Mouse (Mus musculus) lung, postnatal 0 days (tissue): ENCODE measurements at regions not wholly inside any gene's neighbourhood (a gene's known extent, or its start where the extent isn't known, plus 50 kb on each side); places are given as distances from the start of the nearest gene placed in this dataset.
A peak's percentile ranks its signal among the peaks of the same experiment; 100 is the strongest.

ENCODE experiments used
- ATAC-seq: fragments of 200-750 bp; cut with Nextera tagmentation; 2 replicates; pipeline ENCODE4 v1.8.0; 2017; ENCODE audit warnings: moderate library complexity
- DNase-seq: peaks from one replicate; pipeline ENCODE4 v3.0.0-alpha.2; 2016; ENCODE audit warnings: low spot score
- H3K27ac ChIP-seq: fragments of 300-500 bp; sonication (generic); 2 replicates; pipeline ENCODE4 v1.5.1; 2014; ENCODE audit warnings: antibody characterized with exemption, mild to moderate bottlenecking, low read length, mixed read lengths
- H3K27me3 ChIP-seq: fragments of 300-500 bp; sonication (generic); replicated peaks from 2 replicates; pipeline ENCODE4 v1.6.1; 2014; ENCODE audit warnings: low read length, mixed read lengths; ENCODE audit not compliant: insufficient read depth
- H3K36me3 ChIP-seq: fragments of 300-500 bp; sonication (generic); 2 replicates; pipeline ENCODE4 v1.6.1; 2014; ENCODE audit warnings: low read length, mixed read lengths; ENCODE audit not compliant: insufficient read depth
- H3K4me1 ChIP-seq: fragments of 300-500 bp; sonication (generic); 2 replicates; pipeline ENCODE4 v1.6.1; 2014; ENCODE audit warnings: antibody characterized with exemption, low read depth, low read length, mixed read lengths; ENCODE audit not compliant: insufficient read depth
- H3K4me2 ChIP-seq: fragments of 300-500 bp; sonication (generic); replicated peaks from 2 replicates; pipeline ENCODE4 v1.6.1; 2014; ENCODE audit warnings: low read depth, mild to moderate bottlenecking, low read length, moderate library complexity, mixed read lengths
- H3K4me3 ChIP-seq: fragments of 300-500 bp; sonication (generic); 2 replicates; pipeline ENCODE4 v1.5.1; 2014; ENCODE audit warnings: low read depth, low read length
- H3K9ac ChIP-seq: fragments of 300-500 bp; sonication (generic); replicated peaks from 2 replicates; pipeline ENCODE4 v1.6.1; 2014; ENCODE audit warnings: low read depth, mild to moderate bottlenecking
- H3K9me3 ChIP-seq: fragments of 300-500 bp; sonication (generic); 2 replicates; pipeline ENCODE4 v1.6.1; 2016; ENCODE audit warnings: low read length, mixed read lengths
- CTCF ChIP-seq: IDR thresholded peaks from 2 replicates; pipeline ENCODE4 v1.5.1; 2016; ENCODE audit warnings: antibody characterized with exemption, mild to moderate bottlenecking
- EP300 ChIP-seq: IDR thresholded peaks from 2 replicates; pipeline ENCODE4 v1.6.1; 2016; ENCODE audit warnings: antibody characterized with exemption, mild to moderate bottlenecking, control low read depth
- WGBS: fragments of 180-500 bp; shearing (Covaris S2); extraction: QIAGEN DNeasy Blood & Tissue Kit; methylation state at CpG from one replicate; pipeline ENCODE4 v1.1.7; 2014; 5-methylcytosine and 5-hydroxymethylcytosine counted together

GRCm38 (mm10) chr14:103937700-103938099, 93.5 kb upstream of the Ednrb start:
- no peak overlapping the region for H3K27ac ChIP-seq
- WGBS = 74% methylated on average over 6 of the region's 6 CpGs
- no peaks in the 10 kb centered on the region for H3K4me1 ChIP-seq
- H3K9ac ChIP-seq = no peak overlapping the region
- DNase-seq (no peak), ATAC-seq (no peak)
- H3K27me3 ChIP-seq = no peaks in the 10 kb centered on the region
- no peaks in the 10 kb centered on the region for H3K9me3 ChIP-seq
- H3K4me3 ChIP-seq = no peak overlapping the region
- H3K4me2 ChIP-seq = no peak overlapping the region
- H3K36me3 ChIP-seq = no peaks in the 10 kb centered on the region
- TF ChIP-seq CTCF (no peak), EP300 (no peak)

DNA sequence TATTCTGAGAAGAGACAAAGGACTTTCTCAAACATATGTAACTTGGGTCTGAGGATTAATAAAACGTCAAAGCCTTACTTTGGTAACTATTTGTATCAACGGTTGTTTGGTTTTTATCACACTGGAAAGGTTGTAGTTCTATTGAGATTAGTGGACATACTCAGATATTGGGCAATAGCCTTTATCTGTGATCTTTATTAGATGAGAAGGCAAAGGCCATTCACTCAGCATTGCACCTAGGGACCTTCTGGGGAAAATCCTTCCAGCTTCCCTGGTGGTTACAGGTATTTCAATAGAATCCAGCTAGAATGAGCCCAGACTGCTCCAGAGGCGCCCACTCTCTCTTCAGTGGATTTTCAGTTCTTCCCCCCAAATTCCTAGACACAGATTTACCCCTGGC, 89.6 kb upstream of the Ednrb start:
- no peak overlapping the region for H3K4me2 ChIP-seq
- H3K9ac ChIP-seq = no peak overlapping the region
- H3K36me3 ChIP-seq = no peaks in the 10 kb centered on the region
- ATAC-seq (no peak), DNase-seq (no peak)
- WGBS = 82% methylated on average over 3 of the region's 3 CpGs
- H3K4me3 ChIP-seq = no peak overlapping the region
- no peak overlapping the region for H3K27ac ChIP-seq
- TF ChIP-seq CTCF (no peak), EP300 (no peak)
- H3K4me1 ChIP-seq = no peaks in the 10 kb centered on the region
- no peaks in the 10 kb centered on the region for H3K27me3 ChIP-seq
- no peaks in the 10 kb centered on the region for H3K9me3 ChIP-seq

DNA sequence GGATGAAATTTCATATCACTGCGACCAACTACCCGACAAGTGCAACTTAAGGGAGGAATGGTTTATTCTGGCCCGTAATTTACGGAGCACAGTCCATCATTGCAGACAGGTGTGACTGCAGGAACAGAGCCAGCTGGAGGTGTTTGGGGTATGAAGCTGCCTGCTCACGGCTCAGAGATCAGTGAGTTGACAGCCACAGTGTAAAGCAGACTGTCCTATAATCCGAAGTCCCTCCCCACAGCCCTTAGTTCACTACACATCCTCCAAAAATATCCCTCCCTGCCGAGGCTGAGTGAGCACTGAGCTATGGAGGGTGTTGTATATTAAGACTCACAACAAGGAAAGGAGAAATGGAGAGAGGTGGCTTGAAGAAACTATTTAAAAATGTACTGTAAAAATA, 88.0 kb upstream of the Ednrb start:
- TF ChIP-seq CTCF = no peak
- TF ChIP-seq EP300 = no peak
- ATAC-seq (no peak), DNase-seq (no peak)
- no peaks in the 10 kb centered on the region for H3K4me1 ChIP-seq
- H3K27me3 ChIP-seq = no peaks in the 10 kb centered on the region
- H3K27ac ChIP-seq = no peak overlapping the region
- H3K36me3 ChIP-seq = no peaks in the 10 kb centered on the region
- H3K4me3 ChIP-seq = no peak overlapping the region
- H3K9ac ChIP-seq = no peak overlapping the region
- H3K4me2 ChIP-seq = no peak overlapping the region
- H3K9me3 ChIP-seq = no peaks in the 10 kb centered on the region
- WGBS = 60% methylated on average over 7 of the region's 7 CpGs

DNA sequence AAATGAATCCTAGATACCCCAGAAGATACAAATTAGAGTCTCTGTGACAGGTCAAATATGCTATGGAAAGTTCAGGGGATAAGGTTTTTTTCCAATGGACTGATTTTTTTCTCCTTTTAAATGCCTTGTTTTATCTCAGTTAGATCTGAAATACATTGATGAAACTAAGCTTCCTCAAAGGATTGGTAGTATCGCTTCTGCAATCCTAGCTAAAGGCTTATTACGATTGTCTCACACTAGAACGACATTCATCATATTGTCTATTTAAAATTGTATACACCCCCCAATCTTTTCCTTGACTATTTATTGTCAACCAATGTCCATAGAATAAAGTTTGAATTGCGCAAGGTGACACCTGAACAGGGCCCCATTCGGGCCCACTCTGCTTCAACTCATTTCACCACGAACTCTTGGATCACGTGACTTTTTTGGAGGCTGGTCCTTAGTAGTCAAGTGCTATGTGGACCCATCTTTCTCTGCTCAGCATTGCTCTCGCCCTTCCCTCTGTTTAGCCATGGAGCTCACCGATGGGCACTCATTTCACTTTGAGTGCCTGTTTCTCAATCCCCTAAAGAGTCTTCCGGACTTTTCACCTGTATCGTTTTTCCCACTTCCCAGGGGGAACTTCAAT, 85.6 kb upstream of the Ednrb start:
- ATAC-seq (no peak), DNase-seq (no peak)
- no peaks in the 10 kb centered on the region for H3K4me1 ChIP-seq
- no peak overlapping the region for H3K27ac ChIP-seq
- no peak overlapping the region for H3K4me3 ChIP-seq
- H3K9ac ChIP-seq = no peak overlapping the region
- 84% methylated on average over 11 of the region's 11 CpGs for WGBS
- no peaks in the 10 kb centered on the region for H3K27me3 ChIP-seq
- H3K4me2 ChIP-seq = no peak overlapping the region
- no peak for TF ChIP-seq EP300
- no peak for TF ChIP-seq CTCF
- no peaks in the 10 kb centered on the region for H3K9me3 ChIP-seq
- H3K36me3 ChIP-seq = no peaks in the 10 kb centered on the region

DNA sequence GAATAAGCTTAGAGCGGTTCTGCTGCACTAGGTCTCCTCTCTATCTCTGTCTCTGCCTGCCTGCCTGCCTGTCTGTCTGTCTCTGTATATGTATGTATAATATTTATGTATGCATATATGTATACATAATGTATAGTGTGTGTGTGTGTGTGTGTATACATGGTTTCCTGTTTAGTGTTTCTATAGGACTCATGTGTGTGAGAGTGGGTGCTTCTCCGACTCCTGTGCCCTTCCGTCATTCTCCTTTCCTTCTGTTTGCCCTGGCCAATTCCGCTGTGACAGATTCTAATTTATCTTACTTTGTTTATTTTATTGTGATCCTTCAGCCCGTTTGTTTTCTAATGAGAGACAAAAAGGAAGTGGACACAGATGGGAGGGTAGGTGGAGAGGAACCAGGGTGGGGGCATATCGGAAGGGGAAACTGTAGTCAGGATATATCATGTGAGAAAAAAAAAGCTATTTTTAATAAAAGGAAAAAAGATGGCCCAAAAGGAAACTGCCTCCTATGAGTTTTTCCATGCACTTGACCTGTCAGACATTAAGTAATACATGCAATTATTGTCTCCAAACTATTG, 85.0 kb upstream of the Ednrb start:
- Histone ChIP-seq H3K4me3 (no peak overlapping the region), H3K4me2 (no peak overlapping the region), H3K9me3 (no peaks in the 10 kb centered on the region), H3K27me3 (no peaks in the 10 kb centered on the region), H3K36me3 (no peaks in the 10 kb centered on the region), H3K27ac (no peak overlapping the region), H3K9ac (no peak overlapping the region), H3K4me1 (no peaks in the 10 kb centered on the region)
- DNase-seq = peak; percentile 41
- peak; percentile 68 for ATAC-seq
- WGBS = 37% methylated on average over 6 of the region's 6 CpGs
- TF ChIP-seq EP300 (peak; percentile 86), CTCF (no peak)

DNA sequence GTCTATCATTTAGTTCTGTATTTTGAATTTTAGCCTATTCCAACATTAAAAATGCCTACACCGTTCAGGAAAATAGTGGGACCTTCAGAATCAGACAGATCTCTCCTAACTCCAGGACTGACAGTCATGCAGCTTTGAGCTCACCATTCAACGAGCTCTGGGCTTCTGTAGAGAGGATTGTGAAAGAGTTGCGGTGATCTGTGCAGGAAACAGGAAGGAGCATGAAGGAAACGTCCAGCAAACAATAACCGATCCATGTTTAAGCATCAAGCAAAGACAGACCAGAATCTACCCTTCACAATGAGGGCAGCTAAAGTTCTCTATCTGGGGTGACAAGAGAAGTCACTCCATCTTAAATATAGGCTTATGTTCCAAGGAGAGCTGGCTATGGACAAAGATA, 76.0 kb upstream of the Ednrb start:
- ATAC-seq (peak; percentile 55), DNase-seq (peak; percentile 54)
- 40% methylated on average over 5 of the region's 5 CpGs for WGBS

More for the DNA sequence above, 76.0 kb upstream of the Ednrb start:
- Histone ChIP-seq H3K4me3 (no peak overlapping the region), H3K9me3 (no peaks in the 10 kb centered on the region), H3K4me1 (no peaks in the 10 kb centered on the region), H3K4me2 (no peak overlapping the region), H3K9ac (no peak overlapping the region), H3K27ac (peak overlapping the region; percentile 51; the same call in 1 of the 2 replicates), H3K36me3 (no peaks in the 10 kb centered on the region), H3K27me3 (no peaks in the 10 kb centered on the region)
- TF ChIP-seq CTCF = no peak
- peak; percentile 41 for TF ChIP-seq EP300
